In genomic region chr19:24101183-24101582, GRCm38 (mm10) we compare ENCODE assay signal across 9 mouse cellular contexts.
DNase-seq lines count a peak whose midpoint lies in the region; ATAC-seq and TF ChIP-seq lines count a peak whose summit lies in the region.
"Had no signal": no experiment of that assay in that cellular context is flagged by ENCODE, and none has a peak within 500 bp of the region (broad histone marks: within the 10 kb centered on the region; RNA-seq: fewer than 3 reads in every experiment).

No protein-coding gene starts in this region.

- H3K36me3 ChIP-seq in intestine, postnatal 0 days (ENCODE audit: control insufficient read depth, insufficient read depth): peaks cover 40% of the 10 kb centered on the region
- H3K36me3 ChIP-seq in intestine, embryonic 16.5 days (ENCODE audit: control insufficient read depth, insufficient read depth, low read length): no peaks in the 10 kb centered on the region

- no peak overlapping the region for H3K9ac ChIP-seq in intestine, postnatal 0 days (ENCODE audit: low read depth, low read length)
- H3K9ac ChIP-seq in intestine, embryonic 16.5 days (ENCODE audit: low read depth, low read length): no peak overlapping the region
- H3K9ac ChIP-seq: heart, embryonic 13.5 days had no signal

- no peaks in the 10 kb centered on the region for H3K4me1 ChIP-seq in intestine, postnatal 0 days (replicated peaks; ENCODE audit: control insufficient read depth, insufficient read depth, low read length)
- H3K4me1 ChIP-seq in intestine, embryonic 16.5 days (ENCODE audit: control insufficient read depth, insufficient read depth, low read length): no peaks in the 10 kb centered on the region
- no peaks in the 10 kb centered on the region for H3K4me1 ChIP-seq in cortical plate, adult 2 months (ENCODE audit: control insufficient read depth, insufficient read depth, low read length)

- peak; percentile 9 for DNase-seq in right cerebral cortex, adult 18-20 months
- no peak for DNase-seq in right cerebral cortex, adult 2 months (ENCODE audit: low spot score in 2 of 2)
- no peak for DNase-seq in right cerebral cortex, postnatal 25 days
- DNase-seq in ovary, postnatal 10 days (ENCODE audit: low spot score): no peak
- DNase-seq: thymus, adult 18-20 months had no signal

- WGBS in intestine, postnatal 0 days: 73% methylated on average over 6 of the region's 6 CpGs
- 76% methylated on average over 6 of the region's 6 CpGs for WGBS in intestine, embryonic 16.5 days

- peak; percentile 71 for TF ChIP-seq CTCF in intestine, postnatal 0 days (IDR thresholded peaks at IDR 0.05; ENCODE audit: low read depth)
- peak; percentile 42; the same call in 1 of the 2 replicates for TF ChIP-seq CTCF in cortical plate, adult 2 months (IDR thresholded peaks at IDR 0.05; ENCODE audit: extremely low read depth, insufficient read depth, low read length)

- no peak for ATAC-seq in intestine, postnatal 0 days
- no peak for ATAC-seq in intestine, embryonic 16.5 days

- H3K27ac ChIP-seq in intestine, postnatal 0 days (ENCODE audit: low read depth, low read length): no peak overlapping the region
- H3K27ac ChIP-seq in intestine, embryonic 16.5 days (ENCODE audit: low read length): no peak overlapping the region
- no peak overlapping the region for H3K27ac ChIP-seq in cortical plate, adult 2 months (ENCODE audit: insufficient read depth, low read length)
- H3K27ac ChIP-seq: heart, embryonic 13.5 days had no signal

- H3K9me3 ChIP-seq in intestine, postnatal 0 days (ENCODE audit: control insufficient read depth): no peaks in the 10 kb centered on the region
- no peaks in the 10 kb centered on the region for H3K9me3 ChIP-seq in intestine, embryonic 16.5 days (ENCODE audit: control insufficient read depth, low read length)
- H3K9me3 ChIP-seq: heart, embryonic 13.5 days had no signal

- H3K4me2 ChIP-seq in intestine, postnatal 0 days (replicated peaks; ENCODE audit: low read depth): no peak overlapping the region
- no peak overlapping the region for H3K4me2 ChIP-seq in intestine, embryonic 16.5 days (ENCODE audit: low read depth, low read length)
- H3K4me2 ChIP-seq: heart, embryonic 13.5 days had no signal

- H3K4me3 ChIP-seq in intestine, postnatal 0 days (ENCODE audit: low read depth, low read length): no peak overlapping the region
- no peak overlapping the region for H3K4me3 ChIP-seq in intestine, embryonic 16.5 days (ENCODE audit: low read length)
- H3K4me3 ChIP-seq in cortical plate, adult 2 months (ENCODE audit: insufficient read depth, low read length): no peak overlapping the region
- H3K4me3 ChIP-seq: heart, embryonic 13.5 days had no signal

- TF ChIP-seq POLR2A in cortical plate, adult 2 months (IDR thresholded peaks at IDR 0.05; ENCODE audit: extremely low read depth, insufficient read depth, low read length): no peak

- no peaks in the 10 kb centered on the region for H3K27me3 ChIP-seq in intestine, postnatal 0 days (replicated peaks; ENCODE audit: control insufficient read depth, insufficient read depth, low read length)
- no peaks in the 10 kb centered on the region for H3K27me3 ChIP-seq in intestine, embryonic 16.5 days (replicated peaks; ENCODE audit: control insufficient read depth, insufficient read depth, low read length)
- H3K27me3 ChIP-seq: heart, embryonic 13.5 days had no signal
